ENCODE assay signal across 28 mouse cellular contexts in the genomic region with DNA sequence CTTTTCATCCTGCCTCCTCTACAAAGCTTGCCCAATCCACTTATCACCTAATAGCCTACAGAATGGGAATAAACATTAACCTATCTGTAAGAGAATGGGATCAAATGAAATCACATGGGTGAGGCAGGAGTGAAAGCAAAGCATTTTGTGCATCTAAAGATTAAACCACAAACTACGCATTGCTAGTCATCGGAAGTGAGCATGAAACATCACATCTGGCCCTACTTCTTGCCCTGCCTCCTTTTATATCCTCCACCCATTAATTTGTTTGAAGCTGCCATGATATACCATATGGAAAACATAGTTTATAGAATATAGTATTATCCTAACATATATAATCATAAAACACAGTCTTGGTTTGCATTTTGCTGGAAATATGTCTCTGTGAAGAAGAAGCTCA.
"Had no signal": no experiment of that assay in that cellular context is flagged by ENCODE, and none has a peak within 500 bp of the region (broad histone marks: within the 10 kb centered on the region; RNA-seq: fewer than 3 reads in every experiment).

No protein-coding gene starts in this region.

- H3K36me3 ChIP-seq: embryonic facial prominence, embryonic 10.5 days; embryonic facial prominence, embryonic 12.5 days; embryonic facial prominence, embryonic 13.5 days; embryonic facial prominence, embryonic 15.5 days; forebrain, embryonic 10.5 days; forebrain, embryonic 12.5 days; forebrain, embryonic 15.5 days had no signal

- H3K4me3 ChIP-seq: embryonic facial prominence, embryonic 10.5 days; embryonic facial prominence, embryonic 12.5 days; embryonic facial prominence, embryonic 13.5 days; embryonic facial prominence, embryonic 15.5 days; erythroblast, embryonic 14.5 days; forebrain, embryonic 10.5 days; forebrain, embryonic 12.5 days; forebrain, embryonic 13.5 days; forebrain, embryonic 15.5 days; gastrocnemius, adult 2 months had no signal

- H3K4me1 ChIP-seq: embryonic facial prominence, embryonic 10.5 days; embryonic facial prominence, embryonic 12.5 days; embryonic facial prominence, embryonic 13.5 days; embryonic facial prominence, embryonic 15.5 days; forebrain, embryonic 10.5 days; forebrain, embryonic 12.5 days; forebrain, embryonic 13.5 days; forebrain, embryonic 15.5 days had no signal

- DNase-seq: cerebellum, adult 18-20 months; cerebellum, adult 2 months; cerebellum, adult 8-10 months; cerebellum, adult 9-10 months; cerebellum, adult 9-11 months; cerebellum, postnatal 10 days; cerebellum, postnatal 14 days; cerebellum, postnatal 25 days; cerebellum, postnatal 36 days; embryo, embryonic 11 days; forebrain, postnatal 0 days; gastrocnemius, adult 2 months; gastrocnemius, postnatal 10 days; gastrocnemius, postnatal 14 days; gastrocnemius, postnatal 25 days; gastrocnemius, postnatal 36 days; heart, adult 11 months had no signal

- ATAC-seq: forebrain, embryonic 13.5 days; forebrain, embryonic 14.5 days; forebrain, embryonic 15.5 days; forebrain, embryonic 16.5 days; forebrain, postnatal 0 days had no signal

- H3K9me3 ChIP-seq: embryonic facial prominence, embryonic 10.5 days; embryonic facial prominence, embryonic 12.5 days; embryonic facial prominence, embryonic 13.5 days; embryonic facial prominence, embryonic 15.5 days; forebrain, embryonic 10.5 days; forebrain, embryonic 12.5 days; forebrain, embryonic 13.5 days; forebrain, embryonic 15.5 days had no signal

- H3K27ac ChIP-seq: embryonic facial prominence, embryonic 10.5 days; embryonic facial prominence, embryonic 12.5 days; embryonic facial prominence, embryonic 13.5 days; embryonic facial prominence, embryonic 15.5 days; forebrain, embryonic 10.5 days; forebrain, embryonic 12.5 days; forebrain, embryonic 13.5 days; forebrain, embryonic 15.5 days; gastrocnemius, adult 2 months had no signal

- H3K9ac ChIP-seq: embryonic facial prominence, embryonic 12.5 days; embryonic facial prominence, embryonic 13.5 days; embryonic facial prominence, embryonic 15.5 days; forebrain, embryonic 12.5 days; forebrain, embryonic 13.5 days; forebrain, embryonic 15.5 days; forebrain, postnatal 0 days had no signal

- H3K27me3 ChIP-seq: embryonic facial prominence, embryonic 12.5 days; embryonic facial prominence, embryonic 13.5 days; embryonic facial prominence, embryonic 15.5 days; forebrain, embryonic 12.5 days; forebrain, embryonic 13.5 days; forebrain, embryonic 15.5 days had no signal

- H3K4me2 ChIP-seq: embryonic facial prominence, embryonic 12.5 days; embryonic facial prominence, embryonic 13.5 days; embryonic facial prominence, embryonic 15.5 days; forebrain, embryonic 12.5 days; forebrain, embryonic 13.5 days; forebrain, embryonic 15.5 days had no signal
